Comparison of ENCODE assay signal across 18 mouse cellular contexts in genomic region chr8:123188841-123189240, GRCm38 (mm10). TPM values are rescaled to one million over a fixed set of nuclear protein-coding genes. Genes with fewer than 3 reads are reported as not detected.
"Had no signal": no experiment of that assay in that cellular context is flagged by ENCODE, and none has a peak within 500 bp of the region (broad histone marks: within the 10 kb centered on the region; RNA-seq: fewer than 3 reads in every experiment).

No protein-coding gene starts in this region.

- H3K27ac ChIP-seq: kidney, postnatal 0 days; limb, embryonic 15.5 days; liver, embryonic 12.5 days; macrophage; neural tube, embryonic 13.5 days; stomach, embryonic 15.5 days had no signal

- H3K36me3 ChIP-seq: limb, embryonic 15.5 days; liver, embryonic 12.5 days; neural tube, embryonic 13.5 days; stomach, embryonic 15.5 days had no signal

- H3K4me2 ChIP-seq: limb, embryonic 15.5 days; liver, embryonic 12.5 days; midbrain, embryonic 11.5 days; neural tube, embryonic 13.5 days; stomach, embryonic 15.5 days had no signal

- H3K9me3 ChIP-seq: limb, embryonic 15.5 days; liver, embryonic 12.5 days; megakaryocyte, embryonic 14.5 days; neural tube, embryonic 13.5 days; stomach, embryonic 15.5 days had no signal

- H3K27me3 ChIP-seq: limb, embryonic 15.5 days; neural tube, embryonic 13.5 days; stomach, embryonic 15.5 days had no signal

- ATAC-seq: liver, embryonic 12.5 days; midbrain, embryonic 16.5 days had no signal

- H3K9ac ChIP-seq: limb, embryonic 15.5 days; liver, embryonic 12.5 days; neural tube, embryonic 13.5 days; stomach, embryonic 15.5 days had no signal

- DNase-seq: kidney, adult 11 months; kidney, adult 9 months; kidney, postnatal 36 days; layer of hippocampus, adult 9-11 months; layer of hippocampus, postnatal 36 days; retina, postnatal 1 day; right cerebral cortex, postnatal 4 days; thymus, postnatal 14 days had no signal

- H3K4me3 ChIP-seq: limb, embryonic 15.5 days; liver, embryonic 12.5 days; megakaryocyte, embryonic 14.5 days; neural tube, embryonic 13.5 days; stomach, embryonic 15.5 days had no signal

RNA-seq across cellular contexts. Expression of gene Dpep1, which starts 2.8 kb away (rescaled TPM):
- total RNA-seq: left cerebral cortex, postnatal 25 days had no signal
- polyA plus RNA-seq: macrophage had no signal

RNA-seq across cellular contexts. Expression of gene Sult5a1, which starts 30.7 kb away (rescaled TPM):
- total RNA-seq: left cerebral cortex, postnatal 25 days had no signal
- polyA plus RNA-seq: macrophage had no signal
